Mouse (Mus musculus): Measurements from ENCODE around the gene Grk6. TPM values are rescaled to one million over a fixed set of nuclear protein-coding genes. Genes with fewer than 3 reads are reported as not detected.

The Grk6 gene
- polyA plus RNA-seq, 1 experiment from 2014 or later: 60.4 TPM

- H3K9me3 ChIP-seq (ENCODE audit: control insufficient read depth, low read length): no peaks in the 10 kb centered on the region
- peaks cover 15% of the 10 kb centered on the region for H3K4me1 ChIP-seq (ENCODE audit: control insufficient read depth, insufficient read depth, low read length)
- H3K36me3 ChIP-seq (ENCODE audit: control insufficient read depth, insufficient read depth, low read length): peaks cover 52% of the 10 kb centered on the region
- no peak for ATAC-seq (ENCODE audit: insufficient number of reproducible peaks, low FRiP score, low TSS enrichment, low read depth)
- H3K27me3 ChIP-seq (ENCODE audit: control insufficient read depth, insufficient read depth, low read length): no peaks in the 10 kb centered on the region
- no peak overlapping the region for H3K4me2 ChIP-seq (ENCODE audit: low read depth, severe bottlenecking)
- DNase-seq (ENCODE audit: low spot score): no peak
- H3K4me3 ChIP-seq (ENCODE audit: low read depth, low read length): no peak overlapping the region
- H3K27ac ChIP-seq (replicated peaks; ENCODE audit: low read depth, low read length): no peak overlapping the region
- H3K9ac ChIP-seq (ENCODE audit: low read length): no peak overlapping the region
Observed at GRCm38 (mm10) chr13:55479929-55480328, 35.1 kb downstream of the Grk6 start.

- no peak overlapping the region for H3K9ac ChIP-seq (ENCODE audit: low read length)
- ATAC-seq (ENCODE audit: insufficient number of reproducible peaks, low FRiP score, low TSS enrichment, low read depth): no peak
- no peaks in the 10 kb centered on the region for H3K27me3 ChIP-seq (ENCODE audit: control insufficient read depth, insufficient read depth, low read length)
- no peaks in the 10 kb centered on the region for H3K9me3 ChIP-seq (ENCODE audit: control insufficient read depth, low read length)
- peaks cover 34% of the 10 kb centered on the region for H3K4me1 ChIP-seq (ENCODE audit: control insufficient read depth, insufficient read depth, low read length)
- WGBS: 86% methylated on average over 7 of the region's 7 CpGs
- H3K27ac ChIP-seq (replicated peaks; ENCODE audit: low read depth, low read length): no peak overlapping the region
- H3K4me2 ChIP-seq (ENCODE audit: low read depth, severe bottlenecking): no peak overlapping the region
- no peak for DNase-seq (ENCODE audit: low spot score)
- peaks cover 38% of the 10 kb centered on the region for H3K36me3 ChIP-seq (ENCODE audit: control insufficient read depth, insufficient read depth, low read length)
- H3K4me3 ChIP-seq (ENCODE audit: low read depth, low read length): no peak overlapping the region
Observed at GRCm38 (mm10) chr13:55482542-55482941, 37.7 kb downstream of the Grk6 start.

- Histone ChIP-seq H3K27me3 (ENCODE audit: control insufficient read depth, insufficient read depth, low read length) (no peaks in the 10 kb centered on the region), H3K27ac (replicated peaks; ENCODE audit: low read depth, low read length) (no peak overlapping the region), H3K9ac (ENCODE audit: low read length) (no peak overlapping the region), H3K9me3 (ENCODE audit: control insufficient read depth, low read length) (no peaks in the 10 kb centered on the region), H3K4me1 (ENCODE audit: control insufficient read depth, insufficient read depth, low read length) (peaks cover 34% of the 10 kb centered on the region), H3K4me3 (ENCODE audit: low read depth, low read length) (no peak overlapping the region), H3K36me3 (ENCODE audit: control insufficient read depth, insufficient read depth, low read length) (peaks cover 38% of the 10 kb centered on the region), H3K4me2 (ENCODE audit: low read depth, severe bottlenecking) (no peak overlapping the region)
- DNase-seq (ENCODE audit: low spot score) (no peak), ATAC-seq (ENCODE audit: insufficient number of reproducible peaks, low FRiP score, low TSS enrichment, low read depth) (no peak)
- WGBS: 66% methylated on average over 9 of the region's 9 CpGs
Observed at GRCm38 (mm10) chr13:55483071-55483470, 38.2 kb downstream of the Grk6 start.

GRCm38 (mm10) chr13:55483593-55483992, 38.7 kb downstream of the Grk6 start:
- Histone ChIP-seq H3K36me3 (ENCODE audit: control insufficient read depth, insufficient read depth, low read length) (peaks cover 38% of the 10 kb centered on the region), H3K9me3 (ENCODE audit: control insufficient read depth, low read length) (no peaks in the 10 kb centered on the region), H3K4me2 (ENCODE audit: low read depth, severe bottlenecking) (no peak overlapping the region), H3K27ac (replicated peaks; ENCODE audit: low read depth, low read length) (no peak overlapping the region), H3K4me3 (ENCODE audit: low read depth, low read length) (no peak overlapping the region), H3K4me1 (ENCODE audit: control insufficient read depth, insufficient read depth, low read length) (peaks cover 37% of the 10 kb centered on the region), H3K9ac (ENCODE audit: low read length) (no peak overlapping the region), H3K27me3 (ENCODE audit: control insufficient read depth, insufficient read depth, low read length) (no peaks in the 10 kb centered on the region)
- DNase-seq (ENCODE audit: low spot score) (peak; percentile 46), ATAC-seq (ENCODE audit: insufficient number of reproducible peaks, low FRiP score, low TSS enrichment, low read depth) (no peak)
- 72% methylated on average over 15 of the region's 15 CpGs for WGBS

GRCm38 (mm10) chr13:55484520-55485088, 39.7 kb downstream of the Grk6 start:
- Histone ChIP-seq H3K4me3 (ENCODE audit: low read depth, low read length) (peak overlapping the region; percentile 6; the same call in 1 of the 2 replicates), H3K9ac (ENCODE audit: low read length) (peak overlapping the region; percentile 37), H3K27me3 (ENCODE audit: control insufficient read depth, insufficient read depth, low read length) (no peaks in the 10 kb centered on the region), H3K4me1 (ENCODE audit: control insufficient read depth, insufficient read depth, low read length) (peaks cover 37% of the 10 kb centered on the region), H3K36me3 (ENCODE audit: control insufficient read depth, insufficient read depth, low read length) (peaks cover 28% of the 10 kb centered on the region), H3K27ac (replicated peaks; ENCODE audit: low read depth, low read length) (no peak overlapping the region), H3K9me3 (ENCODE audit: control insufficient read depth, low read length) (no peaks in the 10 kb centered on the region), H3K4me2 (ENCODE audit: low read depth, severe bottlenecking) (peak overlapping the region; percentile 34)
- WGBS: 22% methylated on average over 7 of the region's 7 CpGs
- ATAC-seq (ENCODE audit: insufficient number of reproducible peaks, low FRiP score, low TSS enrichment, low read depth): no peak
- no peak for DNase-seq (ENCODE audit: low spot score)

- peak; percentile 43 for DNase-seq (ENCODE audit: low spot score)
- H3K4me1 ChIP-seq (ENCODE audit: control insufficient read depth, insufficient read depth, low read length): peaks cover 37% of the 10 kb centered on the region
- peaks cover 14% of the 10 kb centered on the region; the same call in 1 of the 2 replicates for H3K36me3 ChIP-seq (ENCODE audit: control insufficient read depth, insufficient read depth, low read length)
Observed at GRCm38 (mm10) chr13:55486029-55486794, 41.3 kb downstream of the Grk6 start.

GRCm38 (mm10) chr13:55486916-55487577, 42.2 kb downstream of the Grk6 start:
- peak overlapping the region; percentile 100 for H3K9ac ChIP-seq (ENCODE audit: low read length)
- H3K4me2 ChIP-seq (ENCODE audit: low read depth, severe bottlenecking): peak overlapping the region; percentile 98
- DNase-seq (ENCODE audit: low spot score) (peak; percentile 74), ATAC-seq (ENCODE audit: insufficient number of reproducible peaks, low FRiP score, low TSS enrichment, low read depth) (peak; percentile 55)
- peaks cover 10% of the 10 kb centered on the region; the same call in 1 of the 2 replicates for H3K36me3 ChIP-seq (ENCODE audit: control insufficient read depth, insufficient read depth, low read length)
- peak overlapping the region; percentile 100 for H3K4me3 ChIP-seq (ENCODE audit: low read depth, low read length)
- H3K27ac ChIP-seq (replicated peaks; ENCODE audit: low read depth, low read length): peak overlapping the region; percentile 89
- WGBS: under 1% methylated on average over 29 of the region's 29 CpGs
- peaks cover 37% of the 10 kb centered on the region for H3K4me1 ChIP-seq (ENCODE audit: control insufficient read depth, insufficient read depth, low read length)
- no peaks in the 10 kb centered on the region for H3K9me3 ChIP-seq (ENCODE audit: control insufficient read depth, low read length)
- H3K27me3 ChIP-seq (ENCODE audit: control insufficient read depth, insufficient read depth, low read length): no peaks in the 10 kb centered on the region

More at GRCm38 (mm10) chr13:55486029-55486794, 41.3 kb downstream of the Grk6 start:
- ATAC-seq (ENCODE audit: insufficient number of reproducible peaks, low FRiP score, low TSS enrichment, low read depth): 0 out of 2 replicates have a peak, but pooled peaks have one; percentile 5
- peak overlapping the region; percentile 100 for H3K9ac ChIP-seq (ENCODE audit: low read length)
- peak overlapping the region; percentile 100 for H3K4me3 ChIP-seq (ENCODE audit: low read depth, low read length)
- peak overlapping the region; percentile 98 for H3K4me2 ChIP-seq (ENCODE audit: low read depth, severe bottlenecking)
- no peaks in the 10 kb centered on the region for H3K9me3 ChIP-seq (ENCODE audit: control insufficient read depth, low read length)
- 40% methylated on average over 14 of the region's 14 CpGs for WGBS
- H3K27me3 ChIP-seq (ENCODE audit: control insufficient read depth, insufficient read depth, low read length): no peaks in the 10 kb centered on the region
- H3K27ac ChIP-seq (replicated peaks; ENCODE audit: low read depth, low read length): no peak overlapping the region

Measured in limb, embryonic 11.5 days (tissue).